Mouse (Mus musculus): ENCODE results near the gene Asxl2.
"Not testable (repeated sequence)": the region's sequence is repeated elsewhere in the genome, so short reads cannot be mapped to it uniquely, and the experiment has no call there.

The Asxl2 gene

GRCm38 (mm10) chr12:3426530-3427034 lies at the start of gene Asxl2:
TSS of gene Asxl2 (plus strand) at chr12:3426857.
- peak; percentile 98 to 99 for DNase-seq

DNA sequence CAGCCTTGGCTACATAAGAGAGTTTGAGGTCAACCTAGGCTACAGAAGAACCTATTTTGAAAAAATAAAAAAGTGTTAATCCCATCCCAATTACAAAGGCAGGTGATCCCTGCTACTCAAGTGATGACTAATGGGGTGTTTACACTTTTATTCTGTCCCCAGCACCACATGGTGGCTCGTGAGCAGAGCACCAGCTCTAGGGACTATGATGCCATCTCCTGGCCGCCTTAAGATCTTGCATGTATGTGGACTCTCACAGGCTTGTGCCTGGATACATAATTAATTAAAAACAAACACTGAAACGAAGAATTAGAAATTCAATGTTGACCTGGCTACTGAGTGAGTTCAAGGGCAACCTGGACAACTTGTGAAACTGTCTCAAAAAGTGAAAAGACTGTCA lies 49.5 kb upstream of the Asxl2 start:
- DNase-seq, result peak; percentile 9 to 22

- no peak for DNase-seq
Observed at GRCm38 (mm10) chr12:3377755-3378154, 48.9 kb upstream of the Asxl2 start.

DNA sequence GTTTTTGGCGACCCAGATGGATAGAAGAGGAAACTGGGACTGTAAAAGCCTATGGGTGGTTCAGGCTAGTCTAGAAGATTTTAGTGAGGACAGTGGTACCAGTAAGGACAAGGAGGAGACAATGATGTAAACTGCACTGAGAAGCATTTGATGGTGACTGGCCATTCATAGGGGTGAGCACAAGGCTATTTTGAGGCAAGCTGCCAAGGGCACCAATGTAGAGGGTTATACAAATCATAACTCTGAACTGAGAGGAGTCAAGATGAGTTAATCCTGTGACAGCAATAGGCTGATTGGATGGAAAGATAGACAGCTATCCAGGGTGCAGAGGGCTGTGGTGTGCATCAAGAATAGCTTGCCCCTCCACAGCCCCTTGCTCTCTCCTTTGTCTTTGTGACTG lies 41.8 kb upstream of the Asxl2 start:
- DNase-seq, result no peak

GRCm38 (mm10) chr12:3385271-3385670 lies 41.4 kb upstream of the Asxl2 start:
- DNase-seq, result no peak

GRCm38 (mm10) chr12:3385940-3386339 lies 40.7 kb upstream of the Asxl2 start:
- no peak for DNase-seq

DNA sequence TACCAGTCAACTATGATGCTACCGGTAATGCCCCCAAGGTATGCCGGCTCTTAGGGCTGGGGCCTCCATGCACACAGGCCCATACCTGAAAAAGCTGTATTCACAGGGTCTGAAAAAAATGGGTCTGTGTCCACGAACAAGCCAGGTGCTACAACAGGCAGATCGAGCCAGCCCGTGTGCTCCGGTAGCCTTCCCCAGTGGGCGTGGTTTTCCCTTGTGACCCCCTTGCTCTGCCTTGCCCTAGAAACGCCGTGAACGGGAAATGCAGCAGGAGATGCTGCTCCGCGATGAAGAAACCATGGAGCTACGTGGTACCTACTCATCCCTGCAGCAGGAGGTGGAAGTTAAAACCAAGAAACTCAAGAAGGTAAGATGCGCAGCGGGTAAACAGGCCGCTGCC lies 38.8 kb upstream of the Asxl2 start:
- no peak for DNase-seq

DNA sequence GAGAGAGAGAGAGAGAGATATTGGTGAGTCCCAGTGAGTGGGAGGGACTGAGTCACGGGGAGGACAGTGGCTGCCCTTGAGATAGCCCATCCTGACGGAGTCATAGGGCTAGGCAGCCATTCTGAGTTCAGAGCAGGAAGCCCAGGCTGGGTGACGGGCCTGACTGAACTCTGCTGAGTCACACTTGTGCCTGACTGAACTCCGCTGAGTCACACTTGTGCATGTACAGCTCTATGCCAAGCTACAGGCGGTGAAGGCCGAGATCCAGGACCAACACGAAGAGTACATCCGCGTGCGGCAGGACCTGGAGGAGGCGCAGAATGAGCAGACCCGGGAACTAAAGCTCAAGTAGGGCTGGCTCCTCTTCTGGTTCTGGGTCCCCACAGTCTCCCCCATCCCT lies 37.3 kb upstream of the Asxl2 start:
- no peak for DNase-seq

DNA sequence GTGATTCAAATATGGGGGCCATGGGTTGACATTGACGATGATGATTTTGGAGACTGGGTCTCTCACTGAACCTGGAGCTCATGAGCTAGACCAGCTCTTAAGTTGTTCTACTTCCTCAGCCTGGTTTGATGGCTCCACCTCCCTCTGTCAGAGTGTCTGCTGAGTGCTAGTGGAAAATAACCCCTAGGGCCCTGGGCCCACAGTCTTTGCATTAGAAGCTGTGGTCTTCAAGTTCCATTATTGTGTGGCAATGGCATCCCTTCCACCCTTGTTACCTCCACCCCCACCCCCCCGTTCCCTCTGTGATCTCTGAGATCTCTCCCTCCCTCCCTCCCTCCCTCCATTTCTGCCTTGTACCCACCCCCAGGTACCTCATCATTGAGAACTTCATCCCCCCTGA lies 36.6 kb upstream of the Asxl2 start:
- DNase-seq, result no peak

DNA sequence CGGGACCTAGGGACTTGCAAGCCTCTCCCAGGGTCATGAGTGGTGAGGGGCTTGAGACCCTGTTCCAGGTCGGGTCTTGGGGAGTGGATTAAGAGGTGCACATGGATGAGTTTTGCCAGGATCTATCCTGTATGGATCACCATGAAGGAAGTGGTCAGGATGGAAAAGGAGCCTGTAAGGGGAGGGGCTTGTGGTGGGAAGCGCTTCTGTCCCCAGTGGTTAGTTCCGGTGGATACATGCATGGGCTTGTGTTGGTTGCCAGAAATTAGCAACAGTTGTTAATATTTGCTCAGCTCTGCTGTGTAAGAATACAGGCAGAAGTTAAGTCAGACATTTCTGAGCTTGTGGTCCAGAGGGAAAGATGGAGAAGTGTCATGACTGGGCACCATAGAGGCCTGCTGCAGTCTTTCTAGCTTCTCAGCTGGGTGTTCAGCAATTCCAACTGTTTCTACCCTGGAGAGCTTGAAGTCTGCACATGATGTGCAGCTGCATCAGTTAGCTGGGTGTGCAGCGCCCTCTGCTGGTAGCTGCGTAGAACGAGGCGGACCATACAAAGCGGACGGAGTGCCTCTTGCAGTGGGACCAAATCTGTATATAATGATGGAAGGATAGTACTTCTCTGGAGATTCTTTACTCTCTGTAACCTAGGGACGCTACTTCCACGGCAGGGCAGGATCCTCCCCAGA lies 35.9 kb upstream of the Asxl2 start:
- DNase-seq, result peak; percentile 69 to 71

DNA sequence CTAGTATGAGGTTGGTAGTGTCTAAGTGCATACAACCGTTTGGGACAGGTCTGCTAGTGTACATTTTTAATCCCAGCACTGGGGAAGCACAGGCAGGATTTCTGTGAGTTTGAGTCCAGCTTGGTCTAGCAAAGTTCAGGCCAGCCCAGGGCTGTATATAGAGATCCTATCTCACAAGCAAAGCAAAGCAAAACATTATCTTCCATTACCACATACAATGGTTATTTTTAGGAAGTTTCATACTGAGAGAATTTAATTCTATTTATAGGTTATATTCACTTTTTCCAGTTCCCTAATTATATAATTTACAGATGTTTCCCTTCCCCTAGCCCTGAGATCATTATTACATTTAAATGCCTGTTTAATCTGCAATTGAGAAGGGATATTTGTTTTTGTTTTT lies 35.4 kb upstream of the Asxl2 start:
- no peak for DNase-seq

- DNase-seq, result no peak
Observed at GRCm38 (mm10) chr12:3393140-3393539, 33.5 kb upstream of the Asxl2 start.

DNA sequence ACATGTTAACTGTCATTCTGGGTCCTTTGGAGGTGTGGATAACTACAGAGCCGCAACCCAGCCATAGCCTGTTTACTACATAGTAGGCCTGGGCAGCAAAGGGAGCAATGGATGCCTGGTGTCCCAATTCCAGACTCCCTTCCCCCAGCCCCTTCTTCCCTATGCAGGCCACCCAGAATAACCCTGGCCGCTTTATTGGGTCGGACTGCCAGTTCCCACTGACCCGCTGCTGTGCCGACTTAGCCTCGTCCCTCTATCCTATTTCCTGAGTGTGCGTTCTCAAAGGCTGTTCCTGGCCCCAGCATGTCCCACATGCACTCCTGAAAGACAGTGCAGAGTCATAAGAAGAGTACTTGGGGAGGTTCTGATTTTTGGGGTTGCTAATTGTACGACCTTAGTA lies 29.7 kb upstream of the Asxl2 start:
- no peak for DNase-seq

DNA sequence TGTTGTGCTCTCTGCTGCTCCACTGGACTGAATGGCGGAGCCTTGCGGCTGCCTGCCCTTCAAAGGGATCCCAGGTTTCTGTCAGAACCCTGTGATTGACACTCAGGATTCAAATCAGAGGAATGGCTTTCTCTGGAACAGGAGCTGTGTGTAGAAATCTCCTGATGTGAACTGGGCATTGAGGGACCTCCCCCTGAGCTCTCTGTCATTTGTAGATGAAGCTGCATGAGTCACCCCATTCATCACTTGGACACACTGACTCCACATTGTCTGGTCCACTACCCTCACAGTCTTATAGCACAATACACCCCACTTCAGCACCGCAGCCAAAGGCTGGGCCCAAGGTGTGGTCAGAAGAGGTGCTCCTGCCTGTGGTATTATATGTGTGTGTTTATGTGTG lies 21.0 kb upstream of the Asxl2 start:
- not testable (repeated sequence) for DNase-seq

DNA sequence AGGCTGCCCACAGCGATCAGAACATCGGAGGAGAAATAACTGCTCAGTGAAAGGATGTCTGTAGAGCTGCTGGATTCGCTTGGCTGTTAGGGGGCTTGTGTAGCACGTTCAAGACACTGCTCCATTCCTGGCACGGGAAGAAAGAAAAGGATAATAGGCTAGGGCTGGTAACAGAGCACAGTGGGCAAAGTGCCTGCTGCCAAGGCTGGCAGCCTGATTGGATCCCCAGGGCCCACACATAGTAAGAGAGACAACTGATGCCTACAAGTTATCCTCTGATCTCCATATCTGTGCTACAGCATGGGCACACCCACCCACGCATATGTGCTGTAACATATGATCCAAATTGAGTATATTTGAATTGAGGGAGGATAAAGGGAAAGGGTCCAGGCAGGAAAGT lies 20.1 kb upstream of the Asxl2 start:
- DNase-seq, result no peak

GRCm38 (mm10) chr12:3414956-3415355 lies 11.7 kb upstream of the Asxl2 start:
- DNase-seq, result no peak

- DNase-seq, result no peak
Observed at GRCm38 (mm10) chr12:3418761-3419160, 7.9 kb upstream of the Asxl2 start.

DNA sequence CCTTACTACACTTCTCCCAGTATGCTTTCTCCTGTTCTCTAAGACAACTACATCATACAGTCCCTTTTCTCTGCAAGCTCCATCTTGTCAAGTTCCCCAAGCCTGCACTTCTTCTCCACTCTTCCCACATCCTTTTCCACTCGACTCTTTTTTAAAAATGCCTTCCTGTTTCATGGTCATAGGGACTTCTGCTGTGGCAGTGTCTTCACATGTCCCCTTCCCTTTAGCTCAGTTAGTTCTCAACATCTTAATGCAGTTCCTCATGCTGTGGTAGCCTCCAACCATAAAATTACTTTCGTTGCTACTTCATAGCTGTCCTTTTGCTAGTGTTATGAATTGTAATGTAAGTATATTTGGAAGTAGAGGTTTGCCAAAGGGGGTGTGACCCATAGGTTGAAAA lies 6.1 kb upstream of the Asxl2 start:
- no peak for DNase-seq

GRCm38 (mm10) chr12:3422786-3423185 lies 3.9 kb upstream of the Asxl2 start:
- DNase-seq, result no peak

DNA sequence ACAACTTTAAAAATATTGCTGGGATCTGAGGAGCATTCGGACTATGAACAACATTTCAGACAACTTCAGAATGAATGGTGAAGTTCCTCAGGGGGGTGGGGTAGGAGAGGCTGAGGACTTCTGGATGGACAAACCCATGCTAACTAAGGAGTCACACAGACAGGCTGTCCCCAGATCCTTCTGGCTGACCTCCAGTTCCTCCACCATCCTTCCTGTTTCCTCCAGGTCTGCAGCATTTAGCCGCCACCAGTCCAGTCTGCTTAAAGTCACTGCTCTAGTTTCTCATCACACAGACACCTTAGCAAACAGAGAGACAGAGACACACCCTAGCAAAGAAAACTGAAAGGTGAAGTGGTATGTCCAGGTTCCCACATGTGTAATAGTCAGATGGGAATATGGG lies 2.5 kb upstream of the Asxl2 start:
- no peak for DNase-seq

GRCm38 (mm10) chr12:3425375-3426341 lies 999 bp upstream of the Asxl2 start:
- peak; percentile 17 to 41 for DNase-seq

- DNase-seq, result peak; percentile 78 to 83
Observed at GRCm38 (mm10) chr12:3427067-3427889, 621 bp downstream of the Asxl2 start.

Data from thymus, postnatal 36 days (tissue).